Mouse (Mus musculus): ENCODE data around the gene Gimap3. TPM values are rescaled to one million over a fixed set of nuclear protein-coding genes. Genes with fewer than 3 reads are reported as not detected.

Gimap3 gene
- polyA plus RNA-seq, 1 experiment from 2014 or later: not detected

- H3K4me2 ChIP-seq (ENCODE audit: low read length): no peak overlapping the region
- peaks cover 13% of the 10 kb centered on the region for H3K27me3 ChIP-seq (replicated peaks; ENCODE audit: control insufficient read depth, insufficient read depth, low read length)
- no peak overlapping the region for H3K9ac ChIP-seq (ENCODE audit: low read length)
- H3K36me3 ChIP-seq (ENCODE audit: control insufficient read depth, insufficient read depth, low read length): no peaks in the 10 kb centered on the region
- no peaks in the 10 kb centered on the region for H3K4me1 ChIP-seq (ENCODE audit: control insufficient read depth, insufficient read depth, low read length)
- no peak overlapping the region for H3K27ac ChIP-seq (ENCODE audit: low read depth, low read length)
- H3K9me3 ChIP-seq (replicated peaks; ENCODE audit: control insufficient read depth, low read length): no peaks in the 10 kb centered on the region
- ATAC-seq (no peak), DNase-seq (ENCODE audit: low spot score) (no peak)
- WGBS: 81% methylated on average over 7 of the region's 7 CpGs
- H3K4me3 ChIP-seq (ENCODE audit: low read depth, low read length): no peak overlapping the region
Observed at GRCm38 (mm10) chr6:48747091-48747966, 23.3 kb downstream of the Gimap3 start.

DNA sequence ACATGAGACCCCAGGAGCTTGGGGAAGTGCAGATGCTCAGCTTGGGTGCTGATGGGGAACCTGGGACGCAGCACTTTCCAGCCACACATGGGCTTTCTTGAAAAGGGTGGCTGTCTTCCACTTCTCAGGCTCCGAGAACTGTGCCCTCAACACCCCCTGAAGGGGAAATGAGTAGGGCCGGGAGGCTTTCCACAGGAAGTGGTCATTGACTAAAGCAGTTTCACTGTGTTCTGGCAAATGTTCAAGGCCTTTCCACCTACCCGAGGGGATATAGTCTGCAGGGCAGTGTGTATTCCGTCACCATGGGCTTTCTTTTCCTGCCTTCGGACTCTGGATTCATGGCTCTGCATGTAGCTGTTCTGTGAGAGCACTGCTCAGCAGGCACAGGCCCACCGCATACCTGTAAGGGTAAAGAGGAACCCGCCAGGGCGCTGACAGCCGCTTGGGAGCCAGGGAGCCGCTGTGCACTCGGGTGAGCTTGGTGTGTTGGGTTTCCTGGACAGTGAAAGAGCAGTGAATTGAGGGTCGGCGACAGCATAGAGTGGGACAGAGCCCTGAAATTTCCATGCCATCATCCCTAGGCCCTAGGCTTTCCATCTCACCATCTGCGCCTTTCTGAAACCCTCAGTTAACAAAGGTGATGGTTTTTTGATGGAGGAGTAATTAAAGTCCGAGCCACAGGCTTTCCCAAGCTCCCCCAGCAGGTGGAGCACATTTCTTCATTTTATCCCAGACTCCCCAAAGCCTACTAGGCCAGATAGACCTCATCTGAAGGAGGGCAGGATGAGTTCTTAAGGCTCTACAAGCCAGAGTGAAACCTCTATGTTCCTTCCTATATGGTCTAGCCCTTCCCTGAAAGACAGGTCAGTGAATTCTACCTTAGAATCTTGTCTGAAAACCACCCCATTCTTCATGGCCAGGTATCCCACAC is 24.4 kb downstream of the Gimap3 start, which contains the start of gene Gimap5:
Gene Gimap5, plus strand, starts transcription at position 239 of the 931 bp plus-strand sequence.
- H3K4me3 ChIP-seq (ENCODE audit: low read depth, low read length): no peak within 1 kb of the TSS
- H3K9me3 ChIP-seq (replicated peaks; ENCODE audit: control insufficient read depth, low read length): no peaks in the 10 kb centered on the region
- no peak within 1 kb of the TSS for H3K27ac ChIP-seq (ENCODE audit: low read depth, low read length)
- no peaks in the 10 kb centered on the region for H3K4me1 ChIP-seq (ENCODE audit: control insufficient read depth, insufficient read depth, low read length)
- no peak within 1 kb of the TSS for H3K9ac ChIP-seq (ENCODE audit: low read length)
- DNase-seq (ENCODE audit: low spot score): peak; percentile 52
- H3K27me3 ChIP-seq (replicated peaks; ENCODE audit: control insufficient read depth, insufficient read depth, low read length): peaks cover 18% of the 10 kb centered on the region
- 41% methylated on average over 16 of the region's 16 CpGs for WGBS
- no peak for ATAC-seq
- no peak within 1 kb of the TSS for H3K4me2 ChIP-seq (ENCODE audit: low read length)
- no peaks in the 10 kb centered on the region for H3K36me3 ChIP-seq (ENCODE audit: control insufficient read depth, insufficient read depth, low read length)

DNA sequence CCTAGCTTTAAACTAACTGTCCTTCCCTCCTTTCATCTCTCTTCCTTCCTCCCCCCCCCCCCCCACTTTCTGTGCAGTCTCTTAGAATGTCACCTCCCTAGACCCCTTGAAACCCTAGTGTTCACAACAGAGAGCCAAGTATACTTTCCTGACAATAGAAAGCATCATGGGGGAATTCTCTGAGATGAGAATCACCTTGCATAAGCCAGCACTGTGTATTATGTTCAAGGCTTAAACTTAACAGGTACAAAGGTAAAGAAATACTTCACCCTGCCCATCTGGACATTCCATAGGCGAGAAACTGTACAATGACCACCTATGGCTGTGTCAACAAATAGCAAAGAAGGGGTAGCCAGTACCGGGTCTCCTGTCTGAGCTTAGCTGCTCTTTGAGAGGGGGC is 25.2 kb downstream of the Gimap3 start:
- Histone ChIP-seq H3K36me3 (ENCODE audit: control insufficient read depth, insufficient read depth, low read length) (no peaks in the 10 kb centered on the region), H3K9ac (ENCODE audit: low read length) (no peak overlapping the region), H3K27ac (ENCODE audit: low read depth, low read length) (no peak overlapping the region), H3K9me3 (replicated peaks; ENCODE audit: control insufficient read depth, low read length) (no peaks in the 10 kb centered on the region), H3K4me2 (ENCODE audit: low read length) (no peak overlapping the region), H3K4me3 (ENCODE audit: low read depth, low read length) (no peak overlapping the region), H3K27me3 (replicated peaks; ENCODE audit: control insufficient read depth, insufficient read depth, low read length) (peaks cover 22% of the 10 kb centered on the region), H3K4me1 (ENCODE audit: control insufficient read depth, insufficient read depth, low read length) (no peaks in the 10 kb centered on the region)
- ATAC-seq (no peak), DNase-seq (ENCODE audit: low spot score) (no peak)
- 62% methylated on average over 2 of the region's 2 CpGs for WGBS

DNA sequence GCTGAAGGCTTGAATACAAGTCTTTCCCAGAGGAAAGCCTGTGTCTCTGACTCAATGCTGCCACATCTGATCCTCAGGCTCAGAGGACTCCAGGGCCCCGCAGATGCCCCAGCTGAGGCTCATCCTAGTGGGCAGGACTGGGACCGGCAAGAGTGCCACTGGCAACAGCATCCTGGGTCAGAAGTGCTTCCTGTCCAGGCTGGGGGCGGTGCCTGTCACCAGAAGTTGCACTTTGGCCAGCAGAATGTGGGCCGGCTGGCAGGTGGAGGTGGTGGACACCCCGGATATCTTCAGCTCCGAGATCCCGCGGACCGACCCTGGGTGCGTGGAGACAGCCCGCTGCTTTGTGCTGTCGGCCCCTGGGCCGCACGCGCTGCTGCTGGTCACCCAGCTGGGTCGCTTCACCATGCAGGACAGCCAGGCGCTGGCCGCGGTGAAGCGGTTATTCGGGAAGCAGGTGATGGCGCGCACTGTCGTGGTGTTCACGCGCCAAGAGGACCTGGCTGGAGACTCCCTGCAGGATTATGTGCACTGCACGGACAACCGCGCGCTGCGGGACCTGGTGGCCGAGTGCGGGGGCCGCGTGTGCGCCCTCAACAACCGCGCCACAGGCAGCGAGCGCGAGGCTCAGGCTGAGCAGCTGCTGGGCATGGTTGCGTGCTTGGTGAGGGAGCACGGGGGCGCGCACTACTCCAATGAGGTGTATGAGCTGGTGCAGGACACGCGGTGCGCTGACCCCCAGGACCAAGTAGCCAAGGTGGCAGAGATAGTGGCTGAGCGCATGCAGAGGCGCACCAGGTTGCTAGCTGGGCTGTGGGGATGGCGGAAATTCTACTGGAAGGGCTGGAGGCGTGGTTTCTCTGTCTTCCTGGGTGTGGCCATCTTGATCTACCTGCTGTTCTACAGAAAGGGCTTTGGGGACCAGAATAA is 28.0 kb downstream of the Gimap3 start:
- Histone ChIP-seq H3K27me3 (replicated peaks; ENCODE audit: control insufficient read depth, insufficient read depth, low read length) (peaks cover 22% of the 10 kb centered on the region), H3K36me3 (ENCODE audit: control insufficient read depth, insufficient read depth, low read length) (no peaks in the 10 kb centered on the region), H3K27ac (ENCODE audit: low read depth, low read length) (no peak overlapping the region), H3K4me1 (ENCODE audit: control insufficient read depth, insufficient read depth, low read length) (no peaks in the 10 kb centered on the region), H3K9me3 (replicated peaks; ENCODE audit: control insufficient read depth, low read length) (no peaks in the 10 kb centered on the region), H3K9ac (ENCODE audit: low read length) (peak overlapping the region; percentile 54), H3K4me2 (ENCODE audit: low read length) (peak overlapping the region; percentile 64), H3K4me3 (ENCODE audit: low read depth, low read length) (peak overlapping the region; percentile 41)
- no peak for DNase-seq (ENCODE audit: low spot score)
- WGBS: under 1% methylated on average over 52 of the region's 52 CpGs
- peak; percentile 60; the same call in 1 of the 2 replicates for ATAC-seq

GRCm38 (mm10) chr6:48741711-48742206 is 28.9 kb downstream of the Gimap3 start:
- no peaks in the 10 kb centered on the region for H3K36me3 ChIP-seq (ENCODE audit: control insufficient read depth, insufficient read depth, low read length)
- no peaks in the 10 kb centered on the region for H3K4me1 ChIP-seq (ENCODE audit: control insufficient read depth, insufficient read depth, low read length)
- no peak overlapping the region for H3K4me3 ChIP-seq (ENCODE audit: low read depth, low read length)
- H3K27me3 ChIP-seq (replicated peaks; ENCODE audit: control insufficient read depth, insufficient read depth, low read length): peaks cover 22% of the 10 kb centered on the region
- 40% methylated on average over 9 of the region's 9 CpGs for WGBS
- ATAC-seq (no peak), DNase-seq (ENCODE audit: low spot score) (no peak)
- peak overlapping the region; percentile 64; the same call in 1 of the 2 replicates for H3K4me2 ChIP-seq (ENCODE audit: low read length)
- no peaks in the 10 kb centered on the region for H3K9me3 ChIP-seq (replicated peaks; ENCODE audit: control insufficient read depth, low read length)
- no peak overlapping the region for H3K27ac ChIP-seq (ENCODE audit: low read depth, low read length)
- H3K9ac ChIP-seq (ENCODE audit: low read length): no peak overlapping the region

- WGBS: 27% methylated on average over 3 of the region's 3 CpGs
- DNase-seq (ENCODE audit: low spot score) (no peak), ATAC-seq (no peak)
- Histone ChIP-seq H3K9me3 (replicated peaks; ENCODE audit: control insufficient read depth, low read length) (no peaks in the 10 kb centered on the region), H3K4me2 (ENCODE audit: low read length) (no peak overlapping the region), H3K4me1 (ENCODE audit: control insufficient read depth, insufficient read depth, low read length) (no peaks in the 10 kb centered on the region), H3K4me3 (ENCODE audit: low read depth, low read length) (no peak overlapping the region), H3K36me3 (ENCODE audit: control insufficient read depth, insufficient read depth, low read length) (no peaks in the 10 kb centered on the region), H3K9ac (ENCODE audit: low read length) (no peak overlapping the region), H3K27me3 (replicated peaks; ENCODE audit: control insufficient read depth, insufficient read depth, low read length) (peaks cover 22% of the 10 kb centered on the region), H3K27ac (ENCODE audit: low read depth, low read length) (no peak overlapping the region)
Observed at GRCm38 (mm10) chr6:48741273-48741672, 29.4 kb downstream of the Gimap3 start.

GRCm38 (mm10) chr6:48740501-48741169 is 30.0 kb downstream of the Gimap3 start:
- H3K36me3 ChIP-seq (ENCODE audit: control insufficient read depth, insufficient read depth, low read length): no peaks in the 10 kb centered on the region
- no peaks in the 10 kb centered on the region for H3K4me1 ChIP-seq (ENCODE audit: control insufficient read depth, insufficient read depth, low read length)
- no peaks in the 10 kb centered on the region for H3K9me3 ChIP-seq (replicated peaks; ENCODE audit: control insufficient read depth, low read length)
- no peak overlapping the region for H3K27ac ChIP-seq (ENCODE audit: low read depth, low read length)
- no peak overlapping the region for H3K4me3 ChIP-seq (ENCODE audit: low read depth, low read length)
- H3K27me3 ChIP-seq (replicated peaks; ENCODE audit: control insufficient read depth, insufficient read depth, low read length): peaks cover 22% of the 10 kb centered on the region
- no peak overlapping the region for H3K9ac ChIP-seq (ENCODE audit: low read length)
- ATAC-seq (no peak), DNase-seq (ENCODE audit: low spot score) (no peak)
- 82% methylated on average over 3 of the region's 3 CpGs for WGBS
- no peak overlapping the region for H3K4me2 ChIP-seq (ENCODE audit: low read length)

GRCm38 (mm10) chr6:48739780-48740055 is 30.9 kb downstream of the Gimap3 start:
- ATAC-seq (no peak), DNase-seq (ENCODE audit: low spot score) (no peak)
- no peak overlapping the region for H3K4me2 ChIP-seq (ENCODE audit: low read length)
- no peak overlapping the region for H3K9ac ChIP-seq (ENCODE audit: low read length)
- no peak overlapping the region for H3K4me3 ChIP-seq (ENCODE audit: low read depth, low read length)
- peaks cover 22% of the 10 kb centered on the region for H3K27me3 ChIP-seq (replicated peaks; ENCODE audit: control insufficient read depth, insufficient read depth, low read length)
- 91% methylated on average over 3 of the region's 3 CpGs for WGBS
- no peak overlapping the region for H3K27ac ChIP-seq (ENCODE audit: low read depth, low read length)
- no peaks in the 10 kb centered on the region for H3K4me1 ChIP-seq (ENCODE audit: control insufficient read depth, insufficient read depth, low read length)
- no peaks in the 10 kb centered on the region for H3K9me3 ChIP-seq (replicated peaks; ENCODE audit: control insufficient read depth, low read length)
- H3K36me3 ChIP-seq (ENCODE audit: control insufficient read depth, insufficient read depth, low read length): no peaks in the 10 kb centered on the region
